Mouse (Mus musculus) bone marrow, adult 2 months (tissue): ENCODE measurements around the gene Olfr68. TPM values are rescaled to one million over a fixed set of nuclear protein-coding genes. Genes with fewer than 3 reads are reported as not detected.
"Not testable (repeated sequence)": the region's sequence is repeated elsewhere in the genome, so short reads cannot be mapped to it uniquely, and the experiment has no call there.

Experiments used
- H3K27ac ChIP-seq: fragments of 200-500 bp; 2 replicates; pipeline ENCODE4 v1.5.1; 2012; ENCODE audit warnings: low read depth, mild to moderate bottlenecking, control low read depth, inconsistent platforms, low read length; ENCODE audit not compliant: control insufficient read depth, poor library complexity, insufficient read depth
- H3K4me1 ChIP-seq: fragments of 200-500 bp; 2 replicates; pipeline ENCODE4 v1.6.1; 2011; ENCODE audit warnings: low read length; ENCODE audit not compliant: control insufficient read depth, insufficient read depth
- H3K4me3 ChIP-seq: fragments of 200-500 bp; replicated peaks from 2 replicates; pipeline ENCODE3; 2011; ENCODE audit warnings: mild to moderate bottlenecking, low read depth, low read length, control low read depth; ENCODE audit not compliant: control insufficient read depth
- CTCF ChIP-seq: fragments of 200-500 bp; IDR thresholded peaks from 2 replicates; pipeline ENCODE4 v1.5.1; 2011; ENCODE audit warnings: low read length, control low read depth; ENCODE audit not compliant: control insufficient read depth, insufficient read depth
- POLR2A ChIP-seq: fragments of 200-500 bp; IDR thresholded peaks from 2 replicates; pipeline ENCODE4 v1.6.1; 2011; ENCODE audit warnings: low read depth, mild to moderate bottlenecking, control low read depth, low read length, borderline replicate concordance; ENCODE audit not compliant: control insufficient read depth
- WGBS: fragments of 180-500 bp; shearing (Covaris S2); methylation state at CpG from one replicate; pipeline ENCODE4 v1.1.7; 2018; 5-methylcytosine and 5-hydroxymethylcytosine counted together
- polyA plus RNA-seq: library from polyadenylated mRNA; stranded (reverse); fragments of >200 nt; gene quantifications from 2 replicates; pipeline ENCODE4 v1.2.4, GENCODE M21; 2011; ENCODE audit warnings: low replicate concordance; ENCODE audit not compliant: missing spikeins, insufficient read depth, insufficient read length

The Olfr68 gene
- polyA plus RNA-seq, result 0.36 TPM in 1 of 2 replicates, not detected in the other

DNA sequence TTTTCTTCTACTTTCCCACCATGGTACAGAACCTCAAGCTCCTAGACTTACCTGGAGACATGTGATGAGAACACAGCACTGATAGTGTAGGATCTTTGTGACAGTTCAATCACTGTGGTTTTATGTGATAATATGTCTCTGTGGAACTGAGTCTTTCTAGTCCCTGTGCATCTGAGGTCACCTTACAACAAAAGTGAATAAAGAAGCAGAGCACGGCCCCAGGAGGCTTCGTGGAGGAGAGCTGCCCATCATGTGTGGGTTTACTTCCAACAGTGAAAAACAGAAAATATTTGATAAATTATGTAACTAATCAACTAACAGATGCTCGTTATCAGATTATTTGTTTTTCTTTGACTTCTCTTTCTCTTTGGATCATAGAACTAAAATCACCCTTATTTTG is at the start of gene Olfr68:
TSS of gene Olfr68 (minus strand) at position 101 of the 400 bp plus-strand sequence.
- H3K27ac ChIP-seq, result no peak within 1 kb of the TSS
- TF ChIP-seq CTCF, result no peak
- no peak for TF ChIP-seq POLR2A
- H3K4me1 ChIP-seq, result no peaks in the 10 kb centered on the region
- WGBS, result 79% methylated on average over 3 of the region's 3 CpGs
- no peak within 1 kb of the TSS for H3K4me3 ChIP-seq

GRCm38 (mm10) chr7:103827808-103828207 is 48.3 kb upstream of the Olfr68 start, which contains the start of gene Hbb-bs:
Gene Hbb-bs, minus strand, starts transcription at chr7:103828096.
- peak within 1 kb of the TSS; percentile 58 for H3K4me3 ChIP-seq
- TF ChIP-seq POLR2A, result peak; percentile 56; the same call in 1 of the 2 replicates
- no peak for TF ChIP-seq CTCF
- 61% methylated on average over 4 of the region's 4 CpGs for WGBS
- peak within 1 kb of the TSS; percentile 95 for H3K27ac ChIP-seq
- H3K4me1 ChIP-seq, result no peaks in the 10 kb centered on the region; the same call in none of the 2 replicates

DNA sequence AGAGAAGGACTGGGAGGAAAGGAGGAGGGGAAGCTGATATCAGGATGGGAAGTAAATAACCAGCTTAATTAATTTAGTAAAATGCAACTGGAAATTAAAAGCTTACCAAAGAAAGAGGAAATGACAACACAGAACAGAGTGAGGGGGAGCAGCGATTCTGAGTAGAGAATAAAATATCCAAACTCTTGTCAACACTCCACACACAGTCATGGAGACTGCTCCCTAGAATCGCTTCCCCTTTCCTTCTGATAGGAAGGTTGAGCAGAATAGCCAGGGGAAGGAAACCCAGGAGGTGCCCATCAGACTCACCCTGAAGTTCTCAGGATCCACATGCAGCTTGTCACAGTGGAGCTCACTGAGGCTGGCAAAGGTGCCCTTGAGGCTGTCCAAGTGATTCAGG is 47.6 kb upstream of the Olfr68 start:
- H3K4me3 ChIP-seq, H3K4me1 ChIP-seq: not testable (repeated sequence)
- WGBS, result no CpG with 5 or more reads among the region's 2 CpGs

GRCm38 (mm10) chr7:103826255-103826887 is 46.9 kb upstream of the Olfr68 start:
- 62% methylated on average over 3 of the region's 3 CpGs for WGBS
- Histone ChIP-seq H3K27ac (peak overlapping the region; percentile 85), H3K4me1 (no peaks in the 10 kb centered on the region; the same call in none of the 2 replicates), H3K4me3 (peak overlapping the region; percentile 55)
- 0 out of 2 replicates have a peak, but pooled peaks have one; percentile 43 for TF ChIP-seq POLR2A
- TF ChIP-seq CTCF, result no peak

More for the DNA sequence above, 47.6 kb upstream of the Olfr68 start:
- not testable (repeated sequence) for H3K27ac ChIP-seq

- TF ChIP-seq CTCF, result no peak
- no peak for TF ChIP-seq POLR2A
- Histone ChIP-seq H3K4me1 (no peaks in the 10 kb centered on the region; the same call in none of the 2 replicates), H3K27ac (no peak overlapping the region), H3K4me3 (no peak overlapping the region)
- 87% methylated on average over 3 of the region's 3 CpGs for WGBS
Observed at GRCm38 (mm10) chr7:103825536-103826254, 46.2 kb upstream of the Olfr68 start.

DNA sequence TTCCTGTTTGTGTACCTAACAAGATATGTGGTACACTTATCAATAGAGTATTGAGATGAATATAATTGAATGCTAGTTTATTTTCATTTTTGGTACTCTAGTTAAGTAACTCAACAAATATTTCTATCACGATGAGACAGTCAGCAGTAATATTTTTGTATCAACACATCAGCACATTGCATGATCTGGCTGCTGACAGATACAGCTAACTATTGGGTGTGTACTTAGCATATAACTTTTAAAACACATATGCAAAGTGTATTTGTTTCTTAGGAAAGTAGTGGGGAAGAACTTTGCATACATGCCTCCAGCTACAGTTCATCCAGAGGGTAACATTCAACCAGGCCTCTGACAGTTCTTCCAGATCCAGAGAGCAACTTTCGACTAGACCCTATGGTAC is 45.1 kb upstream of the Olfr68 start:
- Histone ChIP-seq H3K4me3 (no peak overlapping the region), H3K4me1 (no peaks in the 10 kb centered on the region; the same call in none of the 2 replicates), H3K27ac (peak overlapping the region; percentile 48; the same call in 1 of the 2 replicates)
- no peak for TF ChIP-seq CTCF
- TF ChIP-seq POLR2A, result no peak
- 63% methylated on average over 2 of the region's 2 CpGs for WGBS

DNA sequence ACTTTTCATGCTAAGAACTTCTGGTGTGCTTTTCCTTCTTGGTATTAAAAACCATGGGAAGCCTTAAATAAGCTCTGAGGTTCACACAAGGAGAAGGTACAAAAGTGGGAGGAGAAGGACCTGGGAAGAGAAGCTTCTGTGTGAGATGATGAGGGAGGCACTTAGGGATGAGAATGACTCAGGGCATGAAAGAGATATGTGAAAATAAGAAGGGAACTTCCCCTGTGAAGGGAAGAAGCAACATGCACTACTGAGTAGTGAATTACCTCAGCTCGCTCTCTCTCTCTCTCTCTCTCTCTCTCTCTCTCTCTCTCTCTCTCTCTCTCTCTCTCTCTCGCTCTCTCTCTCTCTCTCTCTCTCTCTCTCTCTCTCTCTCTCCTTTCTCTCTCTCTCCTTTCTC is 35.6 kb upstream of the Olfr68 start:
- not testable (repeated sequence) for H3K4me3 ChIP-seq

GRCm38 (mm10) chr7:103813766-103814165 is 34.3 kb upstream of the Olfr68 start, which contains the start of gene Hbb-bt:
Gene Hbb-bt, minus strand, starts transcription at chr7:103813996.
- WGBS, result 59% methylated on average over 3 of the region's 3 CpGs
- TF ChIP-seq POLR2A (peak; percentile 63; the same call in 1 of the 2 replicates), CTCF (no peak)
- H3K27ac ChIP-seq, result peak within 1 kb of the TSS; percentile 91
- peak within 1 kb of the TSS; percentile 65 for H3K4me3 ChIP-seq
- no peaks in the 10 kb centered on the region; the same call in 1 of the 2 replicates for H3K4me1 ChIP-seq

More for the DNA sequence above, 35.6 kb upstream of the Olfr68 start:
- H3K4me1 ChIP-seq, H3K27ac ChIP-seq: not testable (repeated sequence)
- WGBS, result 38% methylated on average over 1 of the region's 2 CpGs

- H3K4me3 ChIP-seq, H3K27ac ChIP-seq, H3K4me1 ChIP-seq: not testable (repeated sequence)
- WGBS, result no CpG with 5 or more reads among the region's 3 CpGs
Observed at GRCm38 (mm10) chr7:103813152-103813551, 33.7 kb upstream of the Olfr68 start.
